Mouse (Mus musculus): Measurements from ENCODE around the gene Tfap2e. TPM values are rescaled to one million over a fixed set of nuclear protein-coding genes. Genes with fewer than 3 reads are reported as not detected.

Gene Tfap2e
- polyA plus RNA-seq, 1 experiment from 2014 or later, result not detected

DNA sequence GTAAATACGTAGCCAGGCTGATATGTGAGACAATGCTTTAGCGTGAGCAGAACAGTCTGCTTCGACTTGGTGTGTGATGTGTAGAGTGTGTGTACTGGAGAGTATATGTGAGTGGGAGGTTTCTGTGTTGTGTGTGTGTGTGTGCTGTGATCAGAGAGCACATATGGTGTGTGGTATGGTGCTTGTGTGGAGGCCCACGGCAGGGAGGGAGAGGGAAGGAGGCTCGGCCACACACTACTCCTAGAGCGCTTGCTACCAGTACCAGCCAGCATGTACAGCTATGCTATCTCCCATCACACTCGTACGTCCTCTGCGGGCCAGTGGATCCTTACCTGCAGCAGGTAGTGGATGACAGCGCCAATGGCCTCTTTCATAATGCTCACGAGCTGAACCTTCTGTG, 13.5 kb upstream of the Tfap2e start:
- no peaks in the 10 kb centered on the region for H3K27me3 ChIP-seq (ENCODE audit: control insufficient read depth, insufficient read depth, low read length)
- H3K9me3 ChIP-seq (ENCODE audit: control insufficient read depth, low read length), result no peaks in the 10 kb centered on the region
- ATAC-seq (ENCODE audit: insufficient number of reproducible peaks, low FRiP score, low TSS enrichment, low read depth) (no peak), DNase-seq (ENCODE audit: low spot score) (no peak)
- no peak overlapping the region for H3K4me3 ChIP-seq (ENCODE audit: low read depth, low read length)
- peaks cover 18% of the 10 kb centered on the region; the same call in 1 of the 2 replicates for H3K36me3 ChIP-seq (ENCODE audit: control insufficient read depth, insufficient read depth, low read length)
- peaks cover 15% of the 10 kb centered on the region for H3K4me1 ChIP-seq (ENCODE audit: control insufficient read depth, insufficient read depth, low read length)
- no peak overlapping the region for H3K27ac ChIP-seq (replicated peaks; ENCODE audit: low read depth, low read length)
- H3K4me2 ChIP-seq (ENCODE audit: low read depth, severe bottlenecking), result no peak overlapping the region
- H3K9ac ChIP-seq (ENCODE audit: low read length), result no peak overlapping the region; the same call in 1 of the 2 replicates
- WGBS, result 91% methylated on average over 11 of the region's 11 CpGs

DNA sequence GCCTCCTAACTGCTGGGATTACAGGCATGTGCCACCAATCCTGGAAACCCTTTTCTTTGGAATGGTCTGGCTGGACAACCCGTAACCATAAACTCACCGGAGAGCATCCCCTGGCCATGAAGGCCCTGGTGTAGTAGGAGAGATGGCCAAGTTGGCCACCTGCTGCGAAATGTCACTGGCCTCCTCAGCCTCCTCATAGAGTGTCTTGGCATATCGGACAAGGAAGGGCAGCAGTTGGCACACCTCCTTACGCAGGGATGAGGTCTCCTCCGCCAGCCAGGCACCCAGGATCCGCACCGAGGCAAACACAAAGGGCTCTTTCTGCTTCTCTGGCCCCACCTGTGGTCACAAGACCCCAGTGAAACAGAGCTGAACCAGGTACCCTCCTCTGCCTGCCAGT, 12.3 kb upstream of the Tfap2e start:
- ATAC-seq (ENCODE audit: insufficient number of reproducible peaks, low FRiP score, low TSS enrichment, low read depth), result no peak
- WGBS, result 99% methylated on average over 8 of the region's 8 CpGs
- Histone ChIP-seq H3K27ac (replicated peaks; ENCODE audit: low read depth, low read length) (no peak overlapping the region), H3K9ac (ENCODE audit: low read length) (no peak overlapping the region), H3K4me2 (ENCODE audit: low read depth, severe bottlenecking) (no peak overlapping the region), H3K36me3 (ENCODE audit: control insufficient read depth, insufficient read depth, low read length) (peaks cover 18% of the 10 kb centered on the region; the same call in 1 of the 2 replicates), H3K4me3 (ENCODE audit: low read depth, low read length) (no peak overlapping the region), H3K4me1 (ENCODE audit: control insufficient read depth, insufficient read depth, low read length) (peaks cover 24% of the 10 kb centered on the region), H3K9me3 (ENCODE audit: control insufficient read depth, low read length) (no peaks in the 10 kb centered on the region), H3K27me3 (ENCODE audit: control insufficient read depth, insufficient read depth, low read length) (no peaks in the 10 kb centered on the region)
- DNase-seq (ENCODE audit: low spot score), result no peak

DNA sequence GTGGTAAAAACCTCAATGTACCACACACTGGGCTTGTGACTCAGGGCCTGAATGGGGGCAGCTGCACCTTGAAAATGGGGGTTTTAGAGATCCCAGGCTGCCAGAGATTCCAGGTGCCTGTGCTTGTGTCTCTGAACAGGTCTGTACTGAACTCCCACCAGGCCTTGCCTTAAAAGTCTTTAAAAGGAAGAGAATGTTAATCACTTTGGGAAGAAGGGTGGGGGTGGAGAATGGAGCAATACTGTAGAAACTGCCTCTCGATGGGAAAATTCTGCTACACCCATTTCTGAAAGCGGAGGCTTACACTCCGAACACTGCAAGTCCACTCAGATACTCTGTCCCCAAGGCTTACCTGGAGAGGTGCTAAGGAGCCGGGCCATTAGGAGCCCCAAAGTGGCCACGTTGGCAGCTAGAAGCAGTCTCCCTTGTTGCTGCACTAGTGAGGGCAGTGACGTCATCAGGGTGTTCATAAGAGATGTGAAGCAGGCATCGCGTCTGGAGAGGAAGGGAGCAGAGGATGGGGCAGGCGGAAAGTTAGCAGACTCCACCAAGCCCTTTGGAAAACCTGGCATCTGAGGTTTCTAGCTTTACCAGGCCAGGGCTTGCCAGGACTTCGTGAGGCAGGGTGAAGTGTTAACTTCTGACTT, 10.3 kb upstream of the Tfap2e start:
- Histone ChIP-seq H3K4me2 (ENCODE audit: low read depth, severe bottlenecking) (no peak overlapping the region), H3K36me3 (ENCODE audit: control insufficient read depth, insufficient read depth, low read length) (peaks cover 18% of the 10 kb centered on the region; the same call in 1 of the 2 replicates), H3K9me3 (ENCODE audit: control insufficient read depth, low read length) (no peaks in the 10 kb centered on the region), H3K9ac (ENCODE audit: low read length) (no peak overlapping the region), H3K27ac (replicated peaks; ENCODE audit: low read depth, low read length) (no peak overlapping the region), H3K27me3 (ENCODE audit: control insufficient read depth, insufficient read depth, low read length) (no peaks in the 10 kb centered on the region), H3K4me1 (ENCODE audit: control insufficient read depth, insufficient read depth, low read length) (peaks cover 15% of the 10 kb centered on the region), H3K4me3 (ENCODE audit: low read depth, low read length) (no peak overlapping the region)
- ATAC-seq (ENCODE audit: insufficient number of reproducible peaks, low FRiP score, low TSS enrichment, low read depth) (no peak), DNase-seq (ENCODE audit: low spot score) (no peak)
- WGBS, result 82% methylated on average over 10 of the region's 10 CpGs

DNA sequence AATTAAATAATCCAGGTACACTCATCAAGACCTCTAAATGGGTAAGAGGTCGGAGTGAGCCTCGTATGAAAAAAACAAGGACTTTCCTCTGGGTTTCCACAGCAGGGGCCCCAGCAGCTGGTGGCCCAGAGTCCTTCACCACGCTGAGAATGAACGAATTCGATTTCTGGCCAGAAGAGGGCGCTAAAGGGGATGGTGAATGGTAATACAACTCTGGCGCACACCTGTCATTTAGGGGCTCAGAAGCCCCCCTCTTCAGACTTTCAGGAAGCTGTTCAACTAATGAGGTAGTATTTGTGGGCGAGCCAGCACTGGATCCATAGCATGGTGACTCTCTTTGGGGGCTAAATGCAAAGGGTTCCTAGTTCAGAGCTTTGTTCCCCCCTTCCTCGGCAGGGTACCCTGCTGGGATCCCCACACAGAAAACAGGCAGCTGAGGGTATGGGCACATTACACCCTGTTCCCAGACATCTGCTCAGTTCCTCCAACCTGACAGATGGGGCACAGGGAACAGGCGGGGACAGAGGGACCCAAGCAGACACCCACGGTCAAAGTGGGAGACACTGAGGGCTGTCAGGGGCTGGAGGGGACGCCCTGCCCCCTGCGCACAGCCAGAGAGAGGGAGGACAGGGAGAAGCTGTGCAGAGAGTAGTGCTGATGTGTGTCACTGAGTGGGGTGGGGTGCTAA, 9.6 kb upstream of the Tfap2e start:
- Histone ChIP-seq H3K4me3 (ENCODE audit: low read depth, low read length) (no peak overlapping the region), H3K27me3 (ENCODE audit: control insufficient read depth, insufficient read depth, low read length) (no peaks in the 10 kb centered on the region), H3K9me3 (ENCODE audit: control insufficient read depth, low read length) (no peaks in the 10 kb centered on the region), H3K27ac (replicated peaks; ENCODE audit: low read depth, low read length) (no peak overlapping the region), H3K4me2 (ENCODE audit: low read depth, severe bottlenecking) (no peak overlapping the region), H3K4me1 (ENCODE audit: control insufficient read depth, insufficient read depth, low read length) (peaks cover 15% of the 10 kb centered on the region), H3K36me3 (ENCODE audit: control insufficient read depth, insufficient read depth, low read length) (peaks cover 18% of the 10 kb centered on the region; the same call in 1 of the 2 replicates), H3K9ac (ENCODE audit: low read length) (no peak overlapping the region)
- DNase-seq (ENCODE audit: low spot score), result peak; percentile 77
- ATAC-seq (ENCODE audit: insufficient number of reproducible peaks, low FRiP score, low TSS enrichment, low read depth), result no peak
- WGBS, result 43% methylated on average over 13 of the region's 13 CpGs

DNA sequence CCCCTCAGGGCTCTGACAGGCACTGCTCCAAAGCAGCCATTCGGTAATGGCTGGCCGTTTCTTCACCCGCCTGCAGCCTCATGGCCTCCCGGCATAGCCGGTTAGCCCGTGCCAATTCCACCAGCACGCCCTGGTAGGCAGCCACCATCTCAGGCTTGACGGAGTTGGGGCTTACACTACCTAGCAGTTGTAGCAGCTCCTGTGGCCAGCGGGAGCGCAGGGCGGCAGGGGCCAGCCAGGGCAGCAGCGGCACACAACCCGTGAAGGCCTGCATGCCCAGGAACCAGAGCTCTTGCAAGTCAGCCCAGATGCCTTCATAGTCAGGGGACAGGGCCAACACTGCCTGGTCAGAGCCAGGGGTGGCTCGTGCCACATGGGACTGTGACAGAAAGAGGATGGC, 8.8 kb upstream of the Tfap2e start:
- ATAC-seq (ENCODE audit: insufficient number of reproducible peaks, low FRiP score, low TSS enrichment, low read depth) (no peak), DNase-seq (ENCODE audit: low spot score) (no peak)

DNA sequence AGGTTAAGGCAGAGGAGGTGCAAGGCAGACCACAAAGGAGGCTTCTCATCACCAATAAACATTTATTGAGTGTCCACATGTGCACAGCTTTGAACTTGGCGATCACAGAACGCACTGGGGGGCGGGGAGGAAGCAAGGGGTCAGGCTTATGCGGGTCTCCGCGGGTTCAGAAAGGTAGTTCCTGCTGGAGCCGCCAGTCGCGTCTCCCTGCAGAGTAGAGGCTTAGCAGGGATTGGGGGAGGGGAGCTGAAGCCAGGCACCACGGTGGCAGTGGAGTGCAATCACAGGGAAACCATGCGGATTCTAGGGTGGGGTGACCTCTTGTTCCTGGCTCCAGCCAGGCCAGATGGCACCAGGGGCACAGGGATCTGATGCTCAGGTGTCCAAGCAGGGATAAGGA, 7.7 kb upstream of the Tfap2e start:
- 0 out of 2 replicates have a peak, but pooled peaks have one; percentile 44 for ATAC-seq (ENCODE audit: insufficient number of reproducible peaks, low FRiP score, low TSS enrichment, low read depth)
- H3K36me3 ChIP-seq (ENCODE audit: control insufficient read depth, insufficient read depth, low read length), result peaks cover 15% of the 10 kb centered on the region; the same call in 1 of the 2 replicates
- WGBS, result 2% methylated on average over 11 of the region's 11 CpGs
- peak; percentile 58 for DNase-seq (ENCODE audit: low spot score)
- H3K4me3 ChIP-seq (ENCODE audit: low read depth, low read length), result no peak overlapping the region
- H3K9ac ChIP-seq (ENCODE audit: low read length), result no peak overlapping the region
- H3K4me1 ChIP-seq (ENCODE audit: control insufficient read depth, insufficient read depth, low read length), result peaks cover 15% of the 10 kb centered on the region
- peaks cover 6% of the 10 kb centered on the region; the same call in 1 of the 2 replicates for H3K27me3 ChIP-seq (ENCODE audit: control insufficient read depth, insufficient read depth, low read length)
- no peak overlapping the region for H3K4me2 ChIP-seq (ENCODE audit: low read depth, severe bottlenecking)
- no peaks in the 10 kb centered on the region for H3K9me3 ChIP-seq (ENCODE audit: control insufficient read depth, low read length)
- H3K27ac ChIP-seq (replicated peaks; ENCODE audit: low read depth, low read length), result no peak overlapping the region

More for the DNA sequence above, 8.8 kb upstream of the Tfap2e start:
- no peak overlapping the region for H3K9ac ChIP-seq (ENCODE audit: low read length)
- H3K27me3 ChIP-seq (ENCODE audit: control insufficient read depth, insufficient read depth, low read length), result no peaks in the 10 kb centered on the region
- no peak overlapping the region for H3K4me3 ChIP-seq (ENCODE audit: low read depth, low read length)
- 88% methylated on average over 14 of the region's 14 CpGs for WGBS
- H3K4me1 ChIP-seq (ENCODE audit: control insufficient read depth, insufficient read depth, low read length), result peaks cover 15% of the 10 kb centered on the region
- H3K9me3 ChIP-seq (ENCODE audit: control insufficient read depth, low read length), result no peaks in the 10 kb centered on the region
- peaks cover 15% of the 10 kb centered on the region; the same call in 1 of the 2 replicates for H3K36me3 ChIP-seq (ENCODE audit: control insufficient read depth, insufficient read depth, low read length)
- no peak overlapping the region for H3K4me2 ChIP-seq (ENCODE audit: low read depth, severe bottlenecking)
- no peak overlapping the region for H3K27ac ChIP-seq (replicated peaks; ENCODE audit: low read depth, low read length)

DNA sequence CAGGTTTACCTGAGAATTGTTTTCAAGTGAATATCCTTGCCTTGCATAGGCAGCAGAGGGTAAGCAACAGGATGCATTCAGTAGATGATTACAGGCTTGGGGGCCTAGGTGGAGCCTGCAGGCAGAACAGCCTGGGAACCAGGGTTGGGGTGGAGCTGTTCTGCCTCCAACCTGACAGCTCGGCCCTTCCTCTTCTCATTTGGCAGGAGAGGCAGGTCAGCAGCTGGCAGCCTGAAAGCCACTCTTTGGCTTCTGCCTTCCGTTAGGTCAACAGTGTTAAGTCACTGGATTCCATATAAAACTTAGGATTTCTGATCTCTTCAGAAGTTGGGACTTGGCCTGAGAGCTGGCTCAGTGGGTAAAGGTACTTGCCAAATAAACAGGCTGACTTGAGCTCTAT, 6.9 kb upstream of the Tfap2e start:
- H3K4me1 ChIP-seq (ENCODE audit: control insufficient read depth, insufficient read depth, low read length), result peaks cover 15% of the 10 kb centered on the region
- no peaks in the 10 kb centered on the region for H3K9me3 ChIP-seq (ENCODE audit: control insufficient read depth, low read length)
- H3K27me3 ChIP-seq (ENCODE audit: control insufficient read depth, insufficient read depth, low read length), result peaks cover 13% of the 10 kb centered on the region; the same call in 1 of the 2 replicates
- H3K9ac ChIP-seq (ENCODE audit: low read length), result no peak overlapping the region
- no peak overlapping the region for H3K4me3 ChIP-seq (ENCODE audit: low read depth, low read length)
- no peak overlapping the region for H3K4me2 ChIP-seq (ENCODE audit: low read depth, severe bottlenecking)
- no peak for DNase-seq (ENCODE audit: low spot score)
- no peak overlapping the region for H3K27ac ChIP-seq (replicated peaks; ENCODE audit: low read depth, low read length)
- no peak for ATAC-seq (ENCODE audit: insufficient number of reproducible peaks, low FRiP score, low TSS enrichment, low read depth)
- H3K36me3 ChIP-seq (ENCODE audit: control insufficient read depth, insufficient read depth, low read length), result peaks cover 11% of the 10 kb centered on the region; the same call in 1 of the 2 replicates
- 26% methylated on average over 2 of the region's 2 CpGs for WGBS

DNA sequence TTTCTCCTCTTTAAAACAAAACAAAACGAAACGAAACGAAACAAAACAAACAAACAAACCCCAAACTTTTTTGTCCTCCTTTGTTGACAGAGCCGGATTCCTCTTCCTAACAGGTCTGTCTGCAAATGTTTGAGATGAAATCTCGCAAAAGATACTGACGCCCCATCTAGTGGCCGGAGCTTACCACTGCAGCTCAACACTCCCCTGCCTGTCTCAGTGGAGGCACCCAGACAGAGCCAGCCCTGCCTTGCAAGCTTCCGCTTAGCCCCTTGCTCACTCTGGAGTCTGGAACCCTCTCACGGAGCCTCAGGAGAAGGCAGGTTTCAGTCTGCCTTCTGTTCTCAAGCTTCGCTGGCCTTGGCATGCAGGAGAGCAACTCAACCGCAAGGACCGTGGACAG, 5.4 kb upstream of the Tfap2e start:
- Histone ChIP-seq H3K9ac (ENCODE audit: low read length) (no peak overlapping the region), H3K4me1 (ENCODE audit: control insufficient read depth, insufficient read depth, low read length) (peaks cover 15% of the 10 kb centered on the region), H3K9me3 (ENCODE audit: control insufficient read depth, low read length) (no peaks in the 10 kb centered on the region), H3K27me3 (ENCODE audit: control insufficient read depth, insufficient read depth, low read length) (peaks cover 26% of the 10 kb centered on the region), H3K36me3 (ENCODE audit: control insufficient read depth, insufficient read depth, low read length) (peaks cover 7% of the 10 kb centered on the region; the same call in 1 of the 2 replicates), H3K4me2 (ENCODE audit: low read depth, severe bottlenecking) (no peak overlapping the region), H3K27ac (replicated peaks; ENCODE audit: low read depth, low read length) (no peak overlapping the region), H3K4me3 (ENCODE audit: low read depth, low read length) (no peak overlapping the region)
- 7% methylated on average over 12 of the region's 12 CpGs for WGBS
- DNase-seq (ENCODE audit: low spot score), result peak; percentile 90
- ATAC-seq (ENCODE audit: insufficient number of reproducible peaks, low FRiP score, low TSS enrichment, low read depth), result no peak

Data from limb, embryonic 11.5 days (tissue).